Mouse (Mus musculus): ENCODE data around the gene Slc25a13. TPM values are rescaled to one million over a fixed set of nuclear protein-coding genes. Genes with fewer than 3 reads are reported as not detected.

Slc25a13 gene
- polyA plus RNA-seq, 1 experiment from 2014 or later = 40.8 TPM

- H3K4me1 ChIP-seq (replicated peaks; ENCODE audit: control insufficient read depth, insufficient read depth, low read length) = no peaks in the 10 kb centered on the region
- H3K36me3 ChIP-seq (ENCODE audit: control insufficient read depth, insufficient read depth, low read length) = no peaks in the 10 kb centered on the region; the same call in 1 of the 2 replicates
- no peak for ATAC-seq (replicated peaks; ENCODE audit: low FRiP score)
- no peak overlapping the region for H3K4me3 ChIP-seq (ENCODE audit: low read depth, low read length)
- no peak for DNase-seq (ENCODE audit: low spot score)
- H3K9ac ChIP-seq (ENCODE audit: low read length) = no peak overlapping the region
- H3K27ac ChIP-seq (ENCODE audit: low read depth, low read length) = no peak overlapping the region
- WGBS = 88% methylated on average over 5 of the region's 5 CpGs
- no peaks in the 10 kb centered on the region for H3K27me3 ChIP-seq (ENCODE audit: control insufficient read depth, insufficient read depth, low read length)
- no peak overlapping the region for H3K4me2 ChIP-seq (ENCODE audit: low read depth, low read length, severe bottlenecking)
- H3K9me3 ChIP-seq (ENCODE audit: control insufficient read depth, low read length) = no peaks in the 10 kb centered on the region
Measured at GRCm38 (mm10) chr6:6132047-6132446, 84.9 kb downstream of the Slc25a13 start.

DNA sequence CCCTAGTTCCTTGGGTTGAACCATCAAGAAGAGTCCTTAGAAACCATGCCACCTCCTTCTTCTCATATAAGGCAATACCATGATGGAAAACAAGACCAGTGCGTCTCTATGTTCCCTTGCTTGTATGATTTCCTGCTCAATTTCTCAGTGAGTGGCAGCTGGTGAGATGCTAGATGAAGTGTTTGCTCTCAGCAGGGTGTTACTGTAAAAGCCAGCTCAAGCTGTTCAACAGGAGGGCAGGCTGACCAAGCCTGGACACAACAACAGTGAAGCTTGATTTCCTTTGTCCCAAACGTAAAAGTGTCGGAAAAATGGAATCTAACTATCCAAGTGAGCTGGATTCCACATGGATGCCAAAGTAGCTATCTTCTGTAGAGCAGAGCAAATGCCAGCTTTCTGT, 91.4 kb downstream of the Slc25a13 start:
- no peak for DNase-seq (ENCODE audit: low spot score)
- no peaks in the 10 kb centered on the region for H3K36me3 ChIP-seq (ENCODE audit: control insufficient read depth, insufficient read depth, low read length)
- no peaks in the 10 kb centered on the region for H3K27me3 ChIP-seq (ENCODE audit: control insufficient read depth, insufficient read depth, low read length)
- H3K4me2 ChIP-seq (ENCODE audit: low read depth, low read length, severe bottlenecking) = no peak overlapping the region
- no peak overlapping the region for H3K27ac ChIP-seq (ENCODE audit: low read depth, low read length)
- H3K4me1 ChIP-seq (replicated peaks; ENCODE audit: control insufficient read depth, insufficient read depth, low read length) = no peaks in the 10 kb centered on the region
- H3K9me3 ChIP-seq (ENCODE audit: control insufficient read depth, low read length) = no peaks in the 10 kb centered on the region
- H3K9ac ChIP-seq (ENCODE audit: low read length) = no peak overlapping the region
- no peak overlapping the region for H3K4me3 ChIP-seq (ENCODE audit: low read depth, low read length)
- WGBS = 96% methylated on average over 3 of the region's 3 CpGs
- ATAC-seq (replicated peaks; ENCODE audit: low FRiP score) = no peak

DNA sequence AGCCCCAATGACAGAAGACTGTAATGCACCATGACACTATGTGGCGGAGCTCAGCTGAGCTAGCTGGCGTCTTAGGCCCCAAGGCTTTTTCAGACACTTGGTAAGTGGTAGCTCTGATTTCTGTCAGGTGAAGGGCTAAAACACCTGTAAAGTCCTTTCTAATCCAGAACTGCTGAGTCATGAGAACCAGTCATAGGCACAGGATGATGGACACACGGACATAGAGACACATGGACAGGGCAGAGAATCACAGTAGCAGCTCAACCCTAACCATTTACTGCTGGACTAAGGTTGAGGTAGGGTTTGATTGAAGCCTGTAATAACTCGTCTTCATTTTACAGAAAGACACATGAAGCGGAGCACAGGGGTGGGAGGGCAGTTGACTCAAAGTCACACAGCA, 95.1 kb downstream of the Slc25a13 start:
- Histone ChIP-seq H3K36me3 (ENCODE audit: control insufficient read depth, insufficient read depth, low read length) (no peaks in the 10 kb centered on the region), H3K27me3 (ENCODE audit: control insufficient read depth, insufficient read depth, low read length) (no peaks in the 10 kb centered on the region), H3K4me1 (replicated peaks; ENCODE audit: control insufficient read depth, insufficient read depth, low read length) (no peaks in the 10 kb centered on the region), H3K4me2 (ENCODE audit: low read depth, low read length, severe bottlenecking) (no peak overlapping the region), H3K9ac (ENCODE audit: low read length) (no peak overlapping the region), H3K27ac (ENCODE audit: low read depth, low read length) (no peak overlapping the region), H3K9me3 (ENCODE audit: control insufficient read depth, low read length) (no peaks in the 10 kb centered on the region), H3K4me3 (ENCODE audit: low read depth, low read length) (no peak overlapping the region)
- no peak for DNase-seq (ENCODE audit: low spot score)
- no peak for ATAC-seq (replicated peaks; ENCODE audit: low FRiP score)
- WGBS = 95% methylated on average over 5 of the region's 5 CpGs

GRCm38 (mm10) chr6:6120841-6121240, 96.1 kb downstream of the Slc25a13 start:
- H3K4me2 ChIP-seq (ENCODE audit: low read depth, low read length, severe bottlenecking) = no peak overlapping the region
- no peaks in the 10 kb centered on the region for H3K36me3 ChIP-seq (ENCODE audit: control insufficient read depth, insufficient read depth, low read length)
- H3K9ac ChIP-seq (ENCODE audit: low read length) = no peak overlapping the region
- DNase-seq (ENCODE audit: low spot score) (no peak), ATAC-seq (replicated peaks; ENCODE audit: low FRiP score) (no peak)
- no peak overlapping the region for H3K27ac ChIP-seq (ENCODE audit: low read depth, low read length)
- H3K4me1 ChIP-seq (replicated peaks; ENCODE audit: control insufficient read depth, insufficient read depth, low read length) = no peaks in the 10 kb centered on the region
- WGBS = 87% methylated on average over 4 of the region's 4 CpGs
- H3K27me3 ChIP-seq (ENCODE audit: control insufficient read depth, insufficient read depth, low read length) = no peaks in the 10 kb centered on the region
- no peak overlapping the region for H3K4me3 ChIP-seq (ENCODE audit: low read depth, low read length)
- no peaks in the 10 kb centered on the region for H3K9me3 ChIP-seq (ENCODE audit: control insufficient read depth, low read length)

DNA sequence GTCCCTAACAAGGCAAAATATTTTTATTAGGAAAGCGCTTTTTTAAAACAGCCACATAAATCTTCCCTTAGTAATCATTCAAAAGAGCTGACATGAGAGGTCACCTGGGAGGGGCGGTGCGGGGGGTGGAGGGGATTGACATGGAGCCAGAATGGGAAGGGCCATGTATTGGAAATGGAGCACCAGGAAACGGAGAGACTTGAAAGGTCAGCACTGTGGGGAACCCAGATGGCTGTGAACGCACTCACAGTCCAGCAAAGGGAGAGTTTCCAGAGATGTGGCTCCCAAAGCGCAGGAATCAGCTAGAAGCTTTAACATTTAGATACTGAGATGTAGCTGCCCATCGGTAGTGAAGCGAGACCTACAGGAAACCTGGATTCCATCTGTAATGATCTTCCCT, 101.2 kb downstream of the Slc25a13 start:
- WGBS = 88% methylated on average over 8 of the region's 8 CpGs
- Histone ChIP-seq H3K9me3 (ENCODE audit: control insufficient read depth, low read length) (no peaks in the 10 kb centered on the region), H3K4me2 (ENCODE audit: low read depth, low read length, severe bottlenecking) (no peak overlapping the region), H3K27me3 (ENCODE audit: control insufficient read depth, insufficient read depth, low read length) (no peaks in the 10 kb centered on the region), H3K4me3 (ENCODE audit: low read depth, low read length) (no peak overlapping the region), H3K36me3 (ENCODE audit: control insufficient read depth, insufficient read depth, low read length) (no peaks in the 10 kb centered on the region), H3K9ac (ENCODE audit: low read length) (no peak overlapping the region), H3K27ac (ENCODE audit: low read depth, low read length) (no peak overlapping the region), H3K4me1 (replicated peaks; ENCODE audit: control insufficient read depth, insufficient read depth, low read length) (no peaks in the 10 kb centered on the region)
- DNase-seq (ENCODE audit: low spot score) (no peak), ATAC-seq (replicated peaks; ENCODE audit: low FRiP score) (no peak)

DNA sequence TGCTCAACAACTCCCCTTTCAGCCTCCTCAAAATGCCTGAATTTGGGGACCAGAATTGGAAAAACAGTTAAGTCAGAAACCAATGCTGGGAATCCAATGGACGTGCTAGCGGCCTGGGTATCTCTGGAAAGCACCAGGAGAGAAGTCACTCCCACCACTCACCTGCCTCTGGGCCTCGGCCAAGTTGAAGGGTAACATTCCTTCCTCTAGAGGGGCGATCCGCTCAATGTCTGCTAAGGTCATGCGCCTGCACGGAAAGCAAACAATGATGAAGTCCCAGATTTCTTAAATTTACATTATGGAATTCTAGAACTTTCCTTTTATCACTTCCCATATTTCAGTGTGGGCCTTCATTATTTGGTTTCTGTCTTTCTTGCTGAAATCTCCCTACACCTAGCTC, 103.2 kb downstream of the Slc25a13 start:
- H3K4me3 ChIP-seq (ENCODE audit: low read depth, low read length) = no peak overlapping the region
- H3K27me3 ChIP-seq (ENCODE audit: control insufficient read depth, insufficient read depth, low read length) = no peaks in the 10 kb centered on the region
- ATAC-seq (replicated peaks; ENCODE audit: low FRiP score) (no peak), DNase-seq (ENCODE audit: low spot score) (peak; percentile 53)
- H3K9me3 ChIP-seq (ENCODE audit: control insufficient read depth, low read length) = no peaks in the 10 kb centered on the region
- H3K36me3 ChIP-seq (ENCODE audit: control insufficient read depth, insufficient read depth, low read length) = no peaks in the 10 kb centered on the region
- H3K4me1 ChIP-seq (replicated peaks; ENCODE audit: control insufficient read depth, insufficient read depth, low read length) = no peaks in the 10 kb centered on the region
- no peak overlapping the region for H3K27ac ChIP-seq (ENCODE audit: low read depth, low read length)
- no peak overlapping the region for H3K4me2 ChIP-seq (ENCODE audit: low read depth, low read length, severe bottlenecking)
- no peak overlapping the region for H3K9ac ChIP-seq (ENCODE audit: low read length)
- WGBS = 83% methylated on average over 7 of the region's 7 CpGs

DNA sequence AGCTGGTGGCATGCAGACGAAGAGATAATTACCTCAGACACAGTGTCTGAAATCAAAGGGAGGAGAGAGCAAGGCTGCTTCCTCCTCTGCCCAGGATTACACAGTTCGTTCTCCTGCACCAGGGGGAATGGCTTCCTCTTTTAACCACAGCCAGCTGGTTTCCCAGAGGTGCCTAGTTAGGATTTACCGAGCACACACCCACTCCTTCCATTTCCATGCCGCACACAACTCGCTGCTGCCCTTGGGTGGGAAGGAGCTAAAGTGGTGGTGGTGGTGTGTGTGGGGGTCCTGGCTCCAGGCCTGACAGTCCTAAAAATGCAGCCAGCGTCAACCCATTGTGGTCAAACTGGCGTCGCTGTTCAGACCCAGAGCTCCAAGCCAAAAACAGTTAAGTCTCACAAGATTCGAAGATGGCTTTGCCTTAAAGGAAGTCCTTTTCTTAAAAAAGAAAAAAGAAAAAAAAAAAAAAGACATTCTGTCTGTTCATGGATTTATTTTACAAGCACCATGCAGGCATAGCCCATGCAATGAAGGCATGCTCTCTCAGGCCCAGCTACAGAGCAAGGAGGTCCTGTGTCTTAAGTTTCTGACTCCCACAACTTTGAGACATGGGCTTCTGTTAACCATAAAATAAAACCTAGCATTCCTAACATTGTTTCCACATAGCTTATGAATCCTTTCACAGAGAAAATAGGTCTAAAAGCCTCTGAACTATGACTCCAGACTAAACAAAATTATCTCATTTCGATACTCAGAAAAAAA, 104.0 kb downstream of the Slc25a13 start:
- ATAC-seq (replicated peaks; ENCODE audit: low FRiP score) (no peak), DNase-seq (ENCODE audit: low spot score) (peak; percentile 46)
- Histone ChIP-seq H3K9me3 (ENCODE audit: control insufficient read depth, low read length) (no peaks in the 10 kb centered on the region), H3K4me3 (ENCODE audit: low read depth, low read length) (no peak overlapping the region), H3K4me1 (replicated peaks; ENCODE audit: control insufficient read depth, insufficient read depth, low read length) (no peaks in the 10 kb centered on the region), H3K27ac (ENCODE audit: low read depth, low read length) (no peak overlapping the region), H3K36me3 (ENCODE audit: control insufficient read depth, insufficient read depth, low read length) (no peaks in the 10 kb centered on the region), H3K27me3 (ENCODE audit: control insufficient read depth, insufficient read depth, low read length) (no peaks in the 10 kb centered on the region), H3K4me2 (ENCODE audit: low read depth, low read length, severe bottlenecking) (no peak overlapping the region), H3K9ac (ENCODE audit: low read length) (no peak overlapping the region)
- WGBS = 59% methylated on average over 10 of the region's 10 CpGs

- no peaks in the 10 kb centered on the region for H3K9me3 ChIP-seq (ENCODE audit: control insufficient read depth, low read length)
- H3K27ac ChIP-seq (ENCODE audit: low read depth, low read length) = no peak overlapping the region
- H3K9ac ChIP-seq (ENCODE audit: low read length) = no peak overlapping the region
- DNase-seq (ENCODE audit: low spot score) (no peak), ATAC-seq (replicated peaks; ENCODE audit: low FRiP score) (no peak)
- H3K4me2 ChIP-seq (ENCODE audit: low read depth, low read length, severe bottlenecking) = no peak overlapping the region
- WGBS = 70% methylated on average over 5 of the region's 5 CpGs
- H3K4me3 ChIP-seq (ENCODE audit: low read depth, low read length) = no peak overlapping the region
- H3K36me3 ChIP-seq (ENCODE audit: control insufficient read depth, insufficient read depth, low read length) = no peaks in the 10 kb centered on the region
- H3K4me1 ChIP-seq (replicated peaks; ENCODE audit: control insufficient read depth, insufficient read depth, low read length) = no peaks in the 10 kb centered on the region; the same call in 1 of the 2 replicates
- H3K27me3 ChIP-seq (ENCODE audit: control insufficient read depth, insufficient read depth, low read length) = no peaks in the 10 kb centered on the region
Measured at GRCm38 (mm10) chr6:6107419-6107966, 109.5 kb downstream of the Slc25a13 start.

DNA sequence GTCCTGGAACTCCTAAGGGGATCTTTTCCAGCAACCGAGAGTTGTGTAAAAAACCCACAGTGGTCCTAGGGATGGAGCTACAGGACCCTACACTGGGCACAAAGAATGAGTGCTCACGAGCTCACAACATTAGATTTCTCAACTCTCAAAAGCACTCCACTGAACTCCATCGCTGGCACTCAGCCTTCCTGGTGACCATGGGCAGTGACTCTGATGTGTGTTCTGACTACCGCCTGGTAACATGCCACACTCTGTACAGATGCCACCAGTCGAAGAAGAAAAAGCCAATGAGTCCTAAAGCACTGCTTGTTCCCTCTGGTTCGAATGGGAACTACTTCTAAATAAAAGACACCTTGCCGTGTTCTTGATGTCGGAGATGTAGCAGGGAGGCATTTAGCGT, 111.4 kb downstream of the Slc25a13 start:
- H3K4me1 ChIP-seq (replicated peaks; ENCODE audit: control insufficient read depth, insufficient read depth, low read length) = no peaks in the 10 kb centered on the region; the same call in 1 of the 2 replicates
- H3K9ac ChIP-seq (ENCODE audit: low read length) = no peak overlapping the region
- H3K4me2 ChIP-seq (ENCODE audit: low read depth, low read length, severe bottlenecking) = no peak overlapping the region
- no peaks in the 10 kb centered on the region for H3K27me3 ChIP-seq (ENCODE audit: control insufficient read depth, insufficient read depth, low read length)
- H3K9me3 ChIP-seq (ENCODE audit: control insufficient read depth, low read length) = no peaks in the 10 kb centered on the region
- H3K4me3 ChIP-seq (ENCODE audit: low read depth, low read length) = no peak overlapping the region
- DNase-seq (ENCODE audit: low spot score) (no peak), ATAC-seq (replicated peaks; ENCODE audit: low FRiP score) (no peak)
- 63% methylated on average over 9 of the region's 9 CpGs for WGBS
- H3K27ac ChIP-seq (ENCODE audit: low read depth, low read length) = no peak overlapping the region
- H3K36me3 ChIP-seq (ENCODE audit: control insufficient read depth, insufficient read depth, low read length) = no peaks in the 10 kb centered on the region

Measured in forebrain, embryonic 11.5 days (tissue).